Mouse (Mus musculus): ENCODE results near the gene Hsp90aa1. TPM values are rescaled to one million over a fixed set of nuclear protein-coding genes. Genes with fewer than 3 reads are reported as not detected.
"Not testable (repeated sequence)": the region's sequence is repeated elsewhere in the genome, so short reads cannot be mapped to it uniquely, and the experiment has no call there.

The Hsp90aa1 gene
- polyA plus RNA-seq, 1 experiment from 2014 or later: 825 TPM

DNA sequence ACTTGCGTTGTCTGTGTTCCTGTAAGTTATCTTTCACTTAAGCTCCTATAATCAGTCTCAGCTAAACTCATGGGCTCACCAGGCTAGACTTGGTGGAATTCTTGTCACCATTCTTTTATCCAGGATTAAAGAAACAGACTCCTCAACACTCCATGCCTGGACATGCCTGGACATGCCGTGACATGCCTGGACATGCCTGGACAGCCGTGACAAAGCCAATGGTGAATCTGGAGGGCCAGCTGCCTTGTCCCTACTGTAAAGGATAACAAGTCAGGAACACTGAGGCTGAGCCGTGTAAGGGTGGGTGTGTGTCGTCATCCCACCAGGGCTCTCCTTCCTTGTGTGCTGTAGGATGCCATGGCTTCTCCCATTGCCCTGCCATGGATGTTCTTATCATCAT lies 22.5 kb upstream of the Hsp90aa1 start:
- H3K4me2 ChIP-seq (replicated peaks; ENCODE audit: low read depth, low read length): no peak overlapping the region
- no peak for ATAC-seq (ENCODE audit: insufficient number of reproducible peaks, insufficient read depth, low FRiP score, low read depth)

DNA sequence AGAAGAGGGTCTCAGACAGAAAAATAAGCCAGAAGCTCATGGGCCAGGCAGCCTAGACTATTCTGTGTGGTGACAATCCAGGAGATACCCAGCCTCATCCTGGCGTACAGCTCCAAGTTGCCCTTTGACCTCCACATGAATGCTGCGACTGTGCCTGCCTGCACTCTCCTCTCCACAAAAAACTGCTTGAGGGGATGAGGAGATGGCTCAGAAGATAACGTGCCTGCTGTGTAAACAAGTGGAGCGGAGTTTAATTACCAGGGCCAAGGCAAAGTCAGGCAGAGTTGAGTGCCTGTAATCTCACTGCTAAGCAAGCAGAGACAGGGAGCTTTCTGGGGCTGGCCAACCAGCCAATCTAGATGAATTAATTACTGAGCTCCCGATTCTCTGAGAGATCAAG lies 13.5 kb upstream of the Hsp90aa1 start:
- Histone ChIP-seq H3K36me3 (ENCODE audit: control insufficient read depth, insufficient read depth, low read length) (no peaks in the 10 kb centered on the region), H3K9me3 (ENCODE audit: control insufficient read depth, low read depth, low read length) (no peaks in the 10 kb centered on the region), H3K4me2 (replicated peaks; ENCODE audit: low read depth, low read length) (no peak overlapping the region), H3K4me3 (ENCODE audit: low read depth, low read length) (no peak overlapping the region), H3K4me1 (ENCODE audit: control insufficient read depth, insufficient read depth, low read length) (no peaks in the 10 kb centered on the region), H3K27me3 (ENCODE audit: control insufficient read depth, insufficient read depth, low read length) (no peaks in the 10 kb centered on the region), H3K27ac (ENCODE audit: low read length) (no peak overlapping the region), H3K9ac (replicated peaks; ENCODE audit: low read depth, low read length) (no peak overlapping the region)
- ATAC-seq (ENCODE audit: insufficient number of reproducible peaks, insufficient read depth, low FRiP score, low read depth): no peak
- 13% methylated on average over 5 of the region's 5 CpGs for WGBS

More for the DNA sequence above, 22.5 kb upstream of the Hsp90aa1 start:
- H3K4me3 ChIP-seq (ENCODE audit: low read depth, low read length): no peak overlapping the region
- H3K4me1 ChIP-seq (ENCODE audit: control insufficient read depth, insufficient read depth, low read length): no peaks in the 10 kb centered on the region
- no peak overlapping the region for H3K27ac ChIP-seq (ENCODE audit: low read length)
- H3K9me3 ChIP-seq (ENCODE audit: control insufficient read depth, low read depth, low read length): no peaks in the 10 kb centered on the region
- H3K27me3 ChIP-seq (ENCODE audit: control insufficient read depth, insufficient read depth, low read length): no peaks in the 10 kb centered on the region
- H3K9ac ChIP-seq (replicated peaks; ENCODE audit: low read depth, low read length): no peak overlapping the region
- no peaks in the 10 kb centered on the region for H3K36me3 ChIP-seq (ENCODE audit: control insufficient read depth, insufficient read depth, low read length)
- WGBS: 91% methylated on average over 5 of the region's 5 CpGs

GRCm38 (mm10) chr12:110714215-110714614 lies 11.7 kb upstream of the Hsp90aa1 start:
- no peak overlapping the region for H3K9ac ChIP-seq (replicated peaks; ENCODE audit: low read depth, low read length)
- WGBS: 85% methylated on average over 6 of the region's 6 CpGs
- H3K4me2 ChIP-seq (replicated peaks; ENCODE audit: low read depth, low read length): no peak overlapping the region
- H3K4me3 ChIP-seq (ENCODE audit: low read depth, low read length): no peak overlapping the region
- no peak overlapping the region for H3K27ac ChIP-seq (ENCODE audit: low read length)
- no peaks in the 10 kb centered on the region for H3K27me3 ChIP-seq (ENCODE audit: control insufficient read depth, insufficient read depth, low read length)
- H3K9me3 ChIP-seq (ENCODE audit: control insufficient read depth, low read depth, low read length): no peaks in the 10 kb centered on the region
- H3K36me3 ChIP-seq (ENCODE audit: control insufficient read depth, insufficient read depth, low read length): no peaks in the 10 kb centered on the region
- H3K4me1 ChIP-seq (ENCODE audit: control insufficient read depth, insufficient read depth, low read length): no peaks in the 10 kb centered on the region
- ATAC-seq (ENCODE audit: insufficient number of reproducible peaks, insufficient read depth, low FRiP score, low read depth): no peak

- H3K36me3 ChIP-seq (ENCODE audit: control insufficient read depth, insufficient read depth, low read length): no peaks in the 10 kb centered on the region
Measured at GRCm38 (mm10) chr12:110713784-110714183, 11.3 kb upstream of the Hsp90aa1 start.

GRCm38 (mm10) chr12:110711270-110711669 lies 8.7 kb upstream of the Hsp90aa1 start:
- Histone ChIP-seq H3K4me3 (ENCODE audit: low read depth, low read length) (no peak overlapping the region), H3K9ac (replicated peaks; ENCODE audit: low read depth, low read length) (no peak overlapping the region), H3K4me2 (replicated peaks; ENCODE audit: low read depth, low read length) (no peak overlapping the region), H3K27me3 (ENCODE audit: control insufficient read depth, insufficient read depth, low read length) (no peaks in the 10 kb centered on the region), H3K9me3 (ENCODE audit: control insufficient read depth, low read depth, low read length) (no peaks in the 10 kb centered on the region), H3K4me1 (ENCODE audit: control insufficient read depth, insufficient read depth, low read length) (no peaks in the 10 kb centered on the region), H3K27ac (ENCODE audit: low read length) (no peak overlapping the region), H3K36me3 (ENCODE audit: control insufficient read depth, insufficient read depth, low read length) (no peaks in the 10 kb centered on the region)
- ATAC-seq (ENCODE audit: insufficient number of reproducible peaks, insufficient read depth, low FRiP score, low read depth): no peak
- WGBS: 52% methylated on average over 5 of the region's 5 CpGs

More at GRCm38 (mm10) chr12:110713784-110714183, 11.3 kb upstream of the Hsp90aa1 start:
- Histone ChIP-seq H3K27ac (ENCODE audit: low read length) (no peak overlapping the region), H3K4me1 (ENCODE audit: control insufficient read depth, insufficient read depth, low read length) (no peaks in the 10 kb centered on the region), H3K4me3 (ENCODE audit: low read depth, low read length) (no peak overlapping the region), H3K9ac (replicated peaks; ENCODE audit: low read depth, low read length) (no peak overlapping the region), H3K27me3 (ENCODE audit: control insufficient read depth, insufficient read depth, low read length) (no peaks in the 10 kb centered on the region), H3K9me3 (ENCODE audit: control insufficient read depth, low read depth, low read length) (no peaks in the 10 kb centered on the region), H3K4me2 (replicated peaks; ENCODE audit: low read depth, low read length) (no peak overlapping the region)
- 93% methylated on average over 6 of the region's 6 CpGs for WGBS
- no peak for ATAC-seq (ENCODE audit: insufficient number of reproducible peaks, insufficient read depth, low FRiP score, low read depth)

DNA sequence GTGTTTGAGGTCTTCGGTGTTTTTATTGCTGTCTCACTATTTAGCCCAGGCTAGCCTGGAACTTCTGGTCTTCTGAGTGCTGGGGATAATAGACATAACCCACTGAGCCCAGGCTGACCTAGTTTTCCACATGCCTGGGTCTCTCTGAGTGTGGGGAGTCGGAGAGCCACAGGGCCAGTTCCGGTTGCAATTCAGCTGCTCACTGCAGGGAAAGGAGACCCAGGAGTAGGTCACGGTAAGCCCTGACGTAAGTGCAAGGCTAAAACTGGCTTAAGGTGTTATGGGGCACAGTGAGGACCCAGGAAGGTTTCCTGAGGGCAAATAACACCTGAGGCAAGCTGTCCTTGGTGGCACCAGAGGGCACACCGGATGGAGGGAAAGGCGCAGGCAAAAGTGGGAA lies 4.9 kb upstream of the Hsp90aa1 start:
- Histone ChIP-seq H3K36me3 (ENCODE audit: control insufficient read depth, insufficient read depth, low read length) (no peaks in the 10 kb centered on the region), H3K27me3 (ENCODE audit: control insufficient read depth, insufficient read depth, low read length) (no peaks in the 10 kb centered on the region), H3K9me3 (ENCODE audit: control insufficient read depth, low read depth, low read length) (no peaks in the 10 kb centered on the region), H3K4me2 (replicated peaks; ENCODE audit: low read depth, low read length) (no peak overlapping the region), H3K4me1 (ENCODE audit: control insufficient read depth, insufficient read depth, low read length) (no peaks in the 10 kb centered on the region), H3K9ac (replicated peaks; ENCODE audit: low read depth, low read length) (no peak overlapping the region), H3K27ac (ENCODE audit: low read length) (no peak overlapping the region), H3K4me3 (ENCODE audit: low read depth, low read length) (no peak overlapping the region)
- WGBS: 84% methylated on average over 7 of the region's 7 CpGs
- no peak for ATAC-seq (ENCODE audit: insufficient number of reproducible peaks, insufficient read depth, low FRiP score, low read depth)

DNA sequence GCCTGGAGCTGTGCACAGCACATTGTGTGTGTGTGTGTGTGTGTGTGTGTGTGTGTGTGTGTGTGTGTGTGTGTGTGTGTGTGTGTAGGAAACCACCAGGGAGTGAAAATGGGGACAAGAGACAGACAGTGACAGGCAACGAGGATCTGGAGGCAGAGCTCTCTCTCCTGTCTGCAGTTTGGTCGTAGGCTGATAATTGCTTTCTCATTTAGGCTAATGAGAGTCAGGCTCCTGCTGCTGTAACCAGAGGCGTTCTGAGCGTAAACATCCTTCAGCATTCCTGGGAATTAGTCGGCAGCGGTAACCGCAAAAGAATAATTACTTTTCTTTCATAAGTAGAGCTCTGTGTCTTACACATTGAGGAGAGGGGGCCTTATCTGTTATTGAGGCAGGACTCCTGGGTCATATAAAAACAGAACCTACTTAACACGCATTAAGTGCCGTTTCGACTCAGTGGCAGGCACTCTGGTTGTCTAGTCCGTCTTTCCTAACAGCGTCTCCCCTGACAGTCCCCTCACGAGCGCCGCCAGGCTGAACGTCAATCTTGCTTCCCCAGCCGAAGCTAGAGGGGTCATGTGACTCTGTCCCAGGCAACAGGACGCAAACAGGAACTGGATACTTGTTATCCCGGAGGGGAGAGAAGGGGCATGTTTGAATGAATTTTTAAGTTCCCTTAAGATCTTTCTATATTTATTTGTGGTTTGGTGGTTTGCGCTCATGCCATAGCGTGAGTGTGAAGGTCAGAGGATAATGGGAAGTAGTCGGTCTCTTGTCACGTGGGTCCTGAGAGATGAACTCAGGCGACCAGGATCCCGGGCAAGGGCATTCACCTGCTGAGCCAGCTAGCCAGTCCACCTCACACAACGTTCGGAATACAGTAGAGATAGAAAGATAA lies 4.1 kb upstream of the Hsp90aa1 start:
- H3K27ac ChIP-seq (ENCODE audit: low read length): no peak overlapping the region

GRCm38 (mm10) chr12:110705419-110705818 lies 2.9 kb upstream of the Hsp90aa1 start:
- H3K4me3 ChIP-seq (ENCODE audit: low read depth, low read length); H3K9ac ChIP-seq (replicated peaks; ENCODE audit: low read depth, low read length); H3K9me3 ChIP-seq (ENCODE audit: control insufficient read depth, low read depth, low read length); H3K4me1 ChIP-seq (ENCODE audit: control insufficient read depth, insufficient read depth, low read length); ATAC-seq (ENCODE audit: insufficient number of reproducible peaks, insufficient read depth, low FRiP score, low read depth); H3K27me3 ChIP-seq (ENCODE audit: control insufficient read depth, insufficient read depth, low read length); H3K36me3 ChIP-seq (ENCODE audit: control insufficient read depth, insufficient read depth, low read length); H3K4me2 ChIP-seq (replicated peaks; ENCODE audit: low read depth, low read length); H3K27ac ChIP-seq (ENCODE audit: low read length): not testable (repeated sequence)
- 76% methylated on average over 4 of the region's 4 CpGs for WGBS

More for the DNA sequence above, 4.1 kb upstream of the Hsp90aa1 start:
- H3K4me2 ChIP-seq (replicated peaks; ENCODE audit: low read depth, low read length): peak overlapping the region; percentile 59
- no peaks in the 10 kb centered on the region for H3K27me3 ChIP-seq (ENCODE audit: control insufficient read depth, insufficient read depth, low read length)
- 1% methylated on average over 27 of the region's 27 CpGs for WGBS
- peak; percentile 64; the same call in 1 of the 2 replicates for ATAC-seq (ENCODE audit: insufficient number of reproducible peaks, insufficient read depth, low FRiP score, low read depth)
- peak overlapping the region; percentile 20 for H3K4me3 ChIP-seq (ENCODE audit: low read depth, low read length)
- no peaks in the 10 kb centered on the region for H3K9me3 ChIP-seq (ENCODE audit: control insufficient read depth, low read depth, low read length)
- no peak overlapping the region; the same call in 1 of the 2 replicates for H3K9ac ChIP-seq (replicated peaks; ENCODE audit: low read depth, low read length)
- no peaks in the 10 kb centered on the region for H3K4me1 ChIP-seq (ENCODE audit: control insufficient read depth, insufficient read depth, low read length)
- H3K36me3 ChIP-seq (ENCODE audit: control insufficient read depth, insufficient read depth, low read length): no peaks in the 10 kb centered on the region
